Mouse (Mus musculus): ENCODE measurements at regions not wholly inside any gene's neighbourhood (a gene's known extent, or its start where the extent isn't known, plus 50 kb on each side); places are given as distances from the start of the nearest gene placed in this dataset.

DNA sequence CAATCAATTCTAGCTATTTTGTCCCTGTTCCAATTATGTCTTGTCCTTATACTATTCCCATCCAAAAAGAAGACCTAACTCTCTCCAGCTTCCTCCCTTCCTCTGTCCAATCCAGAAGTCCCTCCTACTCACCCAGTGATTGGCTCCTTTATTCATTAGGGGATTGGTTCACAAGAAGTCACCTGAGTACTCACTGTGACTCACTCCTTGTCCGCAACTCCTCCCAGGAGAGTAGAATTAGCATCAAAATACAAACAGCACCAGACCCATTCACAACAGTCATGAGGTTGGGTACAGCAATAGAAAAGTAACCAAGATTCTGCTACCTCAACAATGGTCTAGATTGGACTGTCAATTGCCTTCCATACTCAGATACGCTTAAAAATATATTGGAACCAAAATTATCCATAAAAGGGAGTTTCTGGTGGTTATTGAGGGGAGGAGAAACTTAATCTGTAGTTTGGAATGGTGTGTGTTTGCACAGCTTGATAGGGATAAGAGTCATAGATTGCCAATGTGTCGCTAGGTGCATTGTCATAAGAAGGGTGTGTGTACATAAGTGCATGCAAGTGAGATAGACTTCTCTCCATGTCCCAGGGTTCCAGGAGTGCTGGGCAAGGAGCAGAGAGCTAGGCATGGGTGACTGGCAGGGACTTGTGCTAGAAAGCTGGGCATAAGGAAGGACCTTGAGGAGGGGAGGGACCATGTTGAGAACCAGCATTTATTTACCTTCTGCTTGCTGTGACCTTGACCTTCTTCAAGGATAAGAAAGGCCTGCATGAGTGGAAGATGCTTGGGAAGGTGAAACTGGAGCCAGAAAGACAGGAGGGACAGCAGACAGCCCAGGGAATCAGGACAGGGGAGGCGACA is 187.1 kb downstream of the Gm7361 start:
- no peaks in the 10 kb centered on the region for H3K4me1 ChIP-seq (ENCODE audit: control insufficient read depth in 1 of 2, insufficient read depth in 2 of 2, low read length in 2 of 2)
- H3K9ac ChIP-seq (ENCODE audit: control insufficient read depth, low read depth, low read length, poor library complexity, severe bottlenecking): no peak overlapping the region
- TF ChIP-seq SIN3A (IDR thresholded peaks at IDR 0.05; ENCODE audit: low read length) (no peak), MYC (IDR thresholded peaks at IDR 0.05; ENCODE audit: low read depth, low read length) (no peak), TCF12 (IDR thresholded peaks at IDR 0.05; ENCODE audit: low read depth, low read length) (no peak), TAL1 (IDR thresholded peaks at IDR 0.05; ENCODE audit: low read length) (no peak), HCFC1 (IDR thresholded peaks at IDR 0.05; ENCODE audit: low read depth, low read length) (no peak), EP300 (IDR thresholded peaks at IDR 0.05; ENCODE audit: low read depth in 1 of 2, low read length in 2 of 2) (no peak), JUND (IDR thresholded peaks at IDR 0.05; ENCODE audit: low read depth, low read length) (no peak)
- H3K36me3 ChIP-seq (ENCODE audit: control insufficient read depth in 1 of 2, insufficient read depth in 2 of 2, low read length in 2 of 2): no peaks in the 10 kb centered on the region
- no peak overlapping the region for H3K27ac ChIP-seq (ENCODE audit: control insufficient read depth, low read depth, low read length)
- no peak overlapping the region for H3K4me3 ChIP-seq (ENCODE audit: control insufficient read depth in 1 of 2, insufficient read depth in 1 of 2, low read depth in 2 of 2, low read length in 2 of 2)
- no peak for DNase-seq (ENCODE audit: low read depth, low spot score)
- H3K79me2 ChIP-seq (ENCODE audit: control insufficient read depth, insufficient read depth, low read length, poor library complexity): no peaks in the 10 kb centered on the region
- H3K27me3 ChIP-seq (ENCODE audit: control insufficient read depth in 1 of 2, insufficient read depth in 2 of 2, low read length in 2 of 2): no peaks in the 10 kb centered on the region
- H3K9me3 ChIP-seq (replicated peaks; ENCODE audit: insufficient read depth, low read length): no peaks in the 10 kb centered on the region

DNA sequence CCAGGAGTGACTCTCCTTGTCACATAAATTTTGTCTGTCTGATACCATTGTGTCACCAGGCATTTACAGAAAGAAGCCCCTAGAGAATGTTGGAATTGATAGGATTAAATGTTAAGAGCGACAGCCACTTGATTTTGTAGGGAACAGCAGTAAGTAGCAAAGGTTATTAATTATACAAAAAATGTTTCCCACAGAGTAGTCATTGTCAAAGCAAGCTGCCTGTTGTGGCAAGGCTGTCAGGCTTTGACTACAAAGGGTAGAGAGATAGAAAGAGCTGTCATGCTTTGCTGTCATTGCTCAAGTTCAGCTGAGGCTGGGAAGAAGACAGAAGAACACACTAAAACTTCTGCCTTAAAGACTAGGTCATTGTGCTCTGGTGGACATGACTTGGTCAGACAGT is 193.8 kb downstream of the Gm7361 start:
- H3K79me2 ChIP-seq (ENCODE audit: control insufficient read depth, insufficient read depth, low read length, poor library complexity): no peaks in the 10 kb centered on the region
- H3K27ac ChIP-seq (ENCODE audit: control insufficient read depth, low read depth, low read length): no peak overlapping the region
- no peaks in the 10 kb centered on the region for H3K4me1 ChIP-seq (ENCODE audit: control insufficient read depth in 1 of 2, insufficient read depth in 2 of 2, low read length in 2 of 2)
- H3K9ac ChIP-seq (ENCODE audit: control insufficient read depth, low read depth, low read length, poor library complexity, severe bottlenecking): no peak overlapping the region
- TF ChIP-seq RAD21 (IDR thresholded peaks at IDR 0.05; ENCODE audit: low read depth, low read length): no peak
- TF ChIP-seq TBP (IDR thresholded peaks at IDR 0.05; ENCODE audit: low read depth, low read length): no peak
- no peak for TF ChIP-seq POLR2A (IDR thresholded peaks at IDR 0.05; ENCODE audit: control insufficient read depth in 1 of 2, insufficient read depth in 1 of 2, low read depth in 1 of 2, low read length in 2 of 2, poor library complexity in 1 of 2)
- TF ChIP-seq TCF12 (IDR thresholded peaks at IDR 0.05; ENCODE audit: low read depth, low read length): no peak
- no peak for TF ChIP-seq MAFK (IDR thresholded peaks at IDR 0.05; ENCODE audit: borderline replicate concordance, low read depth, low read length)
- TF ChIP-seq SMC3 (IDR thresholded peaks at IDR 0.05; ENCODE audit: low read depth, low read length): no peak
- no peak for TF ChIP-seq NELFE (IDR thresholded peaks at IDR 0.05; ENCODE audit: low read depth, low read length)
- no peak for TF ChIP-seq ZNF384 (IDR thresholded peaks at IDR 0.05; ENCODE audit: low read depth, low read length)
- TF ChIP-seq MAX (IDR thresholded peaks at IDR 0.05; ENCODE audit: low read length): no peak
- TF ChIP-seq SIN3A (IDR thresholded peaks at IDR 0.05; ENCODE audit: low read length): no peak
- no peak for TF ChIP-seq MYC (IDR thresholded peaks at IDR 0.05; ENCODE audit: low read depth, low read length)
- TF ChIP-seq NRF1 (IDR thresholded peaks at IDR 0.05; ENCODE audit: insufficient read depth, low read depth, low read length, poor library complexity, severe bottlenecking): no peak
- no peak overlapping the region for H3K4me3 ChIP-seq (ENCODE audit: control insufficient read depth in 1 of 2, insufficient read depth in 1 of 2, low read depth in 2 of 2, low read length in 2 of 2)
- no peaks in the 10 kb centered on the region for H3K9me3 ChIP-seq (replicated peaks; ENCODE audit: insufficient read depth, low read length)
- H3K36me3 ChIP-seq (ENCODE audit: control insufficient read depth in 1 of 2, insufficient read depth in 2 of 2, low read length in 2 of 2): no peaks in the 10 kb centered on the region
- H3K27me3 ChIP-seq (ENCODE audit: control insufficient read depth in 1 of 2, insufficient read depth in 2 of 2, low read length in 2 of 2): no peaks in the 10 kb centered on the region
- no peak for DNase-seq (ENCODE audit: low read depth, low spot score)
